Mouse (Mus musculus): Measurements from ENCODE around the gene Arhgef28. TPM values are rescaled to one million over a fixed set of nuclear protein-coding genes. Genes with fewer than 3 reads are reported as not detected.

The Arhgef28 gene
- total RNA-seq, 2 experiments from 2014 or later: 35.4 to 42.3 TPM

DNA sequence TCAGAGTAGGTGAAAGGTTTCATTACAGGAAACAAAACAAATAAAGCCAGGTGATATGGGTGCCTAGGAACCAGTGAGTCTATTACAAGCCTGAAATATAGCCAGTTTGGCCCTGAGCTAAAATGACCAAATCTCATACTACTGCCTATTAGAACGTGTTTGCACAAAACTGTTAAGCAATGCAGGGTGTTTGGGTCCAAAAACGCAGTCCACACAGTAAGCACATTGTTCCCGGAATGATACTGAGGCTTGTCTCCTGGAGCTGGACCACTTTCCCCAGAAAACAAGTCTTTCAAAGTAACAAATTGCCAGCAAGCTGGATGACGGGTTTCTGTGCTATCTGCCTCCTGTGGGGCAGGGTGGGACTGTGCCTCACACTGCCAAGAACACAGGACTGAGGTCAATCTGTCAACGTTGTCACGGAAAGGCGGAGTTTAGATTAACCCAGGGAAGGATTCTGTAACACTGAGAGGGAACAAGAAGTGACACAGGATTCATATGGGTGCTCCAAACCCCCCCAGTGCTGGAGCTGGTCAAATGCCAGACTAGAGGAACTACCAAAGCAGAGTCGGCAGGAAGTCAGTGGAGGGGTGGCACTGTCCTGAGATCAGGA, 352.8 kb downstream of the Arhgef28 start:
- no peak for DNase-seq (ENCODE audit: low spot score in 2 of 2)

Other genes with a start within 250 kb of the Arhgef28 start
- 10 to 100 TPM; 22.5 to 22.8 TPM for gene Utp15, start 56.6 kb upstream of the Arhgef28 start, total RNA-seq (2021)
- 10 to 100 TPM; 44.6 to 45.9 TPM for gene Ankra2, start 56.6 kb upstream of the Arhgef28 start, total RNA-seq (2021)
- gene Gm21976, start 73.4 kb upstream of the Arhgef28 start, total RNA-seq (2021): not detected
- 100 to 1,000 TPM; 171 to 175 TPM for gene Btf3, start 110.6 kb upstream of the Arhgef28 start, total RNA-seq (2021)
- gene Foxd1, start 147.8 kb upstream of the Arhgef28 start, total RNA-seq (2021): 1 to 10 TPM; 1.6 to 2.0 TPM

Data from left cerebral cortex, adult 18-20 months (tissue).